Mouse (Mus musculus) myocyte (in vitro differentiated cells): ENCODE results near the gene Syt1. TPM values are rescaled to one million over a fixed set of nuclear protein-coding genes. Genes with fewer than 3 reads are reported as not detected.

Source experiments
- H3K27me3 ChIP-seq: one replicate; pipeline ENCODE4 v1.6.1; 2011; ENCODE audit not compliant: control insufficient read depth, insufficient read depth, insufficient read length
- H3K36me3 ChIP-seq: one replicate; pipeline ENCODE4 v1.6.1; 2011; ENCODE audit not compliant: control insufficient read depth, insufficient read depth
- H3K4me2 ChIP-seq: one replicate; pipeline ENCODE4 v1.6.1; 2011; ENCODE audit warnings: low read depth, control low read depth
- H3K4me3 ChIP-seq: one replicate; pipeline ENCODE4 v1.5.1; 2011; ENCODE audit warnings: mild to moderate bottlenecking, control low read depth, moderate library complexity
- H3K79me2 ChIP-seq: one replicate; pipeline ENCODE4 v1.6.1; 2011; ENCODE audit not compliant: control insufficient read depth, insufficient read depth
- H3ac ChIP-seq: one replicate; pipeline ENCODE4 v1.6.1; 2011; ENCODE audit not compliant: control insufficient read depth, insufficient read length
- CEBPB ChIP-seq: IDR thresholded peaks from 2 replicates; pipeline ENCODE4 v1.6.1; 2011; ENCODE audit warnings: mild to moderate bottlenecking, moderate library complexity; ENCODE audit not compliant: poor library complexity, insufficient read depth, severe bottlenecking
- E2F4 ChIP-seq: IDR thresholded peaks from one replicate; pipeline ENCODE4 v1.6.1; 2011; ENCODE audit warnings: mild to moderate bottlenecking, control low read depth, moderate library complexity; ENCODE audit not compliant: insufficient read depth
- MAX ChIP-seq: IDR thresholded peaks from one replicate; pipeline ENCODE4 v1.6.1; 2011; ENCODE audit warnings: low read depth, mild to moderate bottlenecking, control low read depth
- MYOD1 ChIP-seq, 3 experiments: IDR thresholded peaks; one replicate each; pipeline ENCODE4 v1.6.1; 2011; ENCODE audit warnings: control low read depth in 2 of 3, low read depth in 2 of 3, mild to moderate bottlenecking in 2 of 3, moderate library complexity in 1 of 3; ENCODE audit not compliant: insufficient read length in 2 of 3, control insufficient read depth in 1 of 3
- MYOG ChIP-seq, 3 experiments: IDR thresholded peaks; one replicate each; pipeline ENCODE4 v1.6.1; 2011; ENCODE audit warnings: control low read depth in 2 of 3, low read depth in 2 of 3, mild to moderate bottlenecking in 2 of 3; ENCODE audit not compliant: insufficient read length in 2 of 3, control insufficient read depth in 1 of 3, insufficient read depth in 1 of 3
- POLR2A ChIP-seq: IDR thresholded peaks from one replicate; pipeline ENCODE4 v1.6.1; 2011; ENCODE audit warnings: low read depth, mild to moderate bottlenecking, control low read depth, moderate library complexity; ENCODE audit not compliant: insufficient read length
- POLR2AphosphoS2 ChIP-seq: IDR thresholded peaks from one replicate; pipeline ENCODE4 v1.6.1; 2011; ENCODE audit warnings: low read depth, control low read depth; ENCODE audit not compliant: insufficient read length
- REST ChIP-seq: IDR thresholded peaks from one replicate; pipeline ENCODE4 v1.6.1; 2011; ENCODE audit warnings: mild to moderate bottlenecking, control low read depth, moderate library complexity; ENCODE audit not compliant: insufficient read depth, insufficient read length
- SRF ChIP-seq: IDR thresholded peaks from one replicate; pipeline ENCODE4 v1.6.1; 2011; ENCODE audit warnings: low read depth; ENCODE audit not compliant: control insufficient read depth, insufficient read length
- TCF12 ChIP-seq: IDR thresholded peaks from one replicate; pipeline ENCODE4 v1.6.1; 2011; ENCODE audit warnings: mild to moderate bottlenecking, control low read depth; ENCODE audit not compliant: poor library complexity, insufficient read depth, severe bottlenecking
- TCF3 ChIP-seq: IDR thresholded peaks from one replicate; pipeline ENCODE4 v1.6.1; 2011; ENCODE audit warnings: low read depth, control low read depth; ENCODE audit not compliant: insufficient read length
- USF1 ChIP-seq: IDR thresholded peaks from one replicate; pipeline ENCODE4 v1.6.1; 2011; ENCODE audit warnings: low read depth, mild to moderate bottlenecking, control low read depth, moderate library complexity
- polyA plus RNA-seq: library from polyadenylated mRNA; unstranded; fragments of >200 nt; fragmentation: generic; extraction: Trizol; gene quantifications from one replicate; pipeline ENCODE4 v1.2.1, GENCODE M21; 2012; ENCODE audit warnings: missing spikeins

Gene Syt1
- polyA plus RNA-seq, 1 experiment, result 0.06 TPM

GRCm38 (mm10) chr10:108635616-108636015 lies 375.2 kb downstream of the Syt1 start:
- no peaks in the 10 kb centered on the region for H3K36me3 ChIP-seq
- no peaks in the 10 kb centered on the region for H3K27me3 ChIP-seq
- no peak overlapping the region for H3K4me2 ChIP-seq
- no peak overlapping the region for H3K4me3 ChIP-seq
- no peak overlapping the region for H3ac ChIP-seq
- H3K79me2 ChIP-seq, result no peaks in the 10 kb centered on the region
- TF ChIP-seq SRF, result no peak
- no peak for TF ChIP-seq TCF12
- no peak for TF ChIP-seq CEBPB
- no peak for TF ChIP-seq MAX
- no peak for TF ChIP-seq USF1
- no peak for TF ChIP-seq E2F4
- TF ChIP-seq POLR2A, result no peak
- TF ChIP-seq POLR2AphosphoS2, result no peak
- TF ChIP-seq REST, result no peak
- no peak for TF ChIP-seq MYOD1 (IDR thresholded peaks at IDR 0.05; ENCODE audit: control insufficient read depth in 1 of 3, insufficient read length in 2 of 3, low read depth in 2 of 3)
- no peak for TF ChIP-seq TCF3
- TF ChIP-seq MYOG (IDR thresholded peaks at IDR 0.05; ENCODE audit: control insufficient read depth in 1 of 3, insufficient read depth in 1 of 3, insufficient read length in 2 of 3, low read depth in 2 of 3), result no peak

- no peak overlapping the region for H3K4me3 ChIP-seq
- TF ChIP-seq USF1 (no peak), E2F4 (no peak), MYOG (IDR thresholded peaks at IDR 0.05; ENCODE audit: control insufficient read depth in 1 of 3, insufficient read depth in 1 of 3, insufficient read length in 2 of 3, low read depth in 2 of 3) (no peak), MAX (no peak), REST (no peak), SRF (no peak), POLR2A (no peak)
Measured at GRCm38 (mm10) chr10:108630841-108631240, 379.9 kb downstream of the Syt1 start.

DNA sequence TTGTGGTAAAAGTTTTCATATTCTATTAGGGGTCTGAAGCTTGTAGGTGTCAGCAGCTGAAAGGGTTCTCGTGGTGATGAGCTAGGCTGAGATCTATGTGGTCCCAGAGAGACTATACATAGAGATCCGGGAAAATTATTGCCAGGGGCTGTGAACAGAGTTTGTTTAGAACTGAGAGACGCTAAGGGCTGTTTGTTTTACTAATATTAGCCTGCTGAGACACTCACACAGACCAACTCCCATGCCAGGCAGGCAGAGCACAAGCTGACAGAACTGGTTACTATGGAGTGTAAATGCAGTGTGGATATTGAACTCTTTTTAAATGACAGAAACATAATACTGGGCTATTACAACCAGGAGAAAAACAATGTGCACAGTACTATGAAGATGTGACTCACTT lies 384.4 kb downstream of the Syt1 start:
- no peaks in the 10 kb centered on the region for H3K36me3 ChIP-seq

More at GRCm38 (mm10) chr10:108630841-108631240, 379.9 kb downstream of the Syt1 start:
- no peak overlapping the region for H3ac ChIP-seq
- H3K36me3 ChIP-seq, result no peaks in the 10 kb centered on the region
- H3K27me3 ChIP-seq, result no peaks in the 10 kb centered on the region
- H3K79me2 ChIP-seq, result no peaks in the 10 kb centered on the region
- H3K4me2 ChIP-seq, result no peak overlapping the region

GRCm38 (mm10) chr10:108623002-108623401 lies 387.8 kb downstream of the Syt1 start:
- Histone ChIP-seq H3K79me2 (no peaks in the 10 kb centered on the region), H3K4me2 (no peak overlapping the region), H3ac (no peak overlapping the region), H3K4me3 (no peak overlapping the region), H3K36me3 (no peaks in the 10 kb centered on the region), H3K27me3 (no peaks in the 10 kb centered on the region)
- TF ChIP-seq CEBPB (no peak), MAX (no peak), E2F4 (no peak), REST (no peak), SRF (no peak), POLR2AphosphoS2 (no peak)

More for the DNA sequence above, 384.4 kb downstream of the Syt1 start:
- Histone ChIP-seq H3K4me2 (no peak overlapping the region), H3K4me3 (no peak overlapping the region), H3K79me2 (no peaks in the 10 kb centered on the region), H3ac (no peak overlapping the region), H3K27me3 (no peaks in the 10 kb centered on the region)
- TF ChIP-seq MAX, result no peak
- no peak for TF ChIP-seq MYOG (IDR thresholded peaks at IDR 0.05; ENCODE audit: control insufficient read depth in 1 of 3, insufficient read depth in 1 of 3, insufficient read length in 2 of 3, low read depth in 2 of 3)
- no peak for TF ChIP-seq TCF3
- no peak for TF ChIP-seq CEBPB
- TF ChIP-seq REST, result no peak
- TF ChIP-seq POLR2AphosphoS2, result no peak
- TF ChIP-seq E2F4, result no peak
- no peak for TF ChIP-seq TCF12

DNA sequence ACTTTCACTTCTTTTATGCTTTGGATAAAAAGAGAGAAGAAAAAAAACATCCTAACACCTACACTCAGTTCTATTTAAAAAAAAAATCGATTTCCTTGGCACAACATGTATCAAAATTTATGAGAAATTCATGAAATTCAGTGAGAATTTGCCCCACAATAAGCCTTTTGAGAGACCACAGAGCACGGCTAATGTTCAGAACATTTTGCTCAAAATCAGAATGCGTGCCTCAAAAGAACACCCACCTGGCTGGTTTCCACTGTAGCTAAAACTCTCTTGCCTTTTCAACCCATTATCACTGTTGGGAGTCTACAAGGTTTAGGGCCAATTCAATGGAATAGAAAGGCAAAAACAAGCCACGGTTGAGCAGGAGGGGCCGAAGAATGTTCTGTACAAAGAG lies 390.9 kb downstream of the Syt1 start:
- no peak for TF ChIP-seq CEBPB
- TF ChIP-seq TCF12, result no peak
- no peak for TF ChIP-seq POLR2A
- TF ChIP-seq TCF3, result no peak
- no peak for TF ChIP-seq REST
- no peak for TF ChIP-seq USF1
- Histone ChIP-seq H3K79me2 (no peaks in the 10 kb centered on the region), H3K4me3 (no peak overlapping the region), H3ac (no peak overlapping the region), H3K4me2 (no peak overlapping the region), H3K36me3 (no peaks in the 10 kb centered on the region), H3K27me3 (no peaks in the 10 kb centered on the region)
